In the genomic region with DNA sequence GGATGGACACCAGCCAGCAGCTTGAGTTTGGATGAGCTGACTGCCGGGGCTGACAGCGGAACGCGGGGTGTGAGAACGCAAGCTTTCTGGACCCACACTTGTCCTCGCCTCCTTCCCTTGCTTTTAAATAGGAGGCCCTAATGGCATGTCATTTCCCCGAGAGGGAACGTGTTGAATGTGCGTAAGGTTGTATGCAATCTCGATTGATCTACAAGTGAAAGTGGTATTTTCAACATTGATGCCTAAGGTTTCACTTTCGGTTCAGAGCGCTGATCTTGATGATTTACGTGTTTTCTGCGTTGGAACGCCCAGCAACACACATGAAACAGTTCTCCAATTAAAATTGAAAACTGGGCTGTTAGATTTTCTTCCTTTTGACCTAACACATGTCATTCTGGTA, we compare ENCODE assay signal across 8 mouse cellular contexts. TPM values are rescaled to one million over a fixed set of nuclear protein-coding genes. Genes with fewer than 3 reads are reported as not detected.
DNase-seq lines count a peak whose midpoint lies in the region; ATAC-seq and TF ChIP-seq lines count a peak whose summit lies in the region.

No protein-coding gene starts in this region.

- TF ChIP-seq CTCF in E14TG2a.4 (conservative IDR thresholded peaks at IDR 0.05; ENCODE audit: low read length): no peak
- no peak for TF ChIP-seq CTCF in midbrain, postnatal 0 days (IDR thresholded peaks at IDR 0.05)

- peak overlapping the region; percentile 90 for H3K27ac ChIP-seq in heart, embryonic 13.5 days (replicated peaks)
- peak overlapping the region; percentile 95 for H3K27ac ChIP-seq in embryonic facial prominence, embryonic 15.5 days (replicated peaks)
- H3K27ac ChIP-seq in intestine, embryonic 15.5 days: peak overlapping the region; percentile 88
- peak overlapping the region; percentile 89 for H3K27ac ChIP-seq in midbrain, postnatal 0 days (ENCODE audit: low read depth, low read length)

- no peak for ATAC-seq in heart, embryonic 13.5 days (ENCODE audit: extremely low read depth, insufficient number of reproducible peaks, low FRiP score, low TSS enrichment)
- ATAC-seq in embryonic facial prominence, embryonic 15.5 days (ENCODE audit: insufficient number of reproducible peaks, low FRiP score, low TSS enrichment, low read depth): no peak
- peak; percentile 17; the same call in 1 of the 2 replicates for ATAC-seq in intestine, embryonic 15.5 days
- ATAC-seq in midbrain, postnatal 0 days (ENCODE audit: low FRiP score): 0 out of 2 replicates have a peak, but pooled peaks have one; percentile 1

- no peaks in the 10 kb centered on the region for H3K9me3 ChIP-seq in heart, embryonic 13.5 days
- H3K9me3 ChIP-seq in E14TG2a.4 (ENCODE audit: low read length): no peaks in the 10 kb centered on the region
- H3K9me3 ChIP-seq in embryonic facial prominence, embryonic 15.5 days (replicated peaks): no peaks in the 10 kb centered on the region
- H3K9me3 ChIP-seq in intestine, embryonic 15.5 days: no peaks in the 10 kb centered on the region
- no peaks in the 10 kb centered on the region for H3K9me3 ChIP-seq in midbrain, postnatal 0 days (ENCODE audit: low read length)

- H3K4me2 ChIP-seq in heart, embryonic 13.5 days: peak overlapping the region; percentile 81
- H3K4me2 ChIP-seq in embryonic facial prominence, embryonic 15.5 days (replicated peaks): peak overlapping the region; percentile 70
- H3K4me2 ChIP-seq in intestine, embryonic 15.5 days (replicated peaks): peak overlapping the region; percentile 52
- peak overlapping the region; percentile 53 for H3K4me2 ChIP-seq in midbrain, postnatal 0 days (ENCODE audit: low read depth, low read length, poor library complexity, severe bottlenecking)

- H3K36me3 ChIP-seq in heart, embryonic 13.5 days: peaks cover 24% of the 10 kb centered on the region
- H3K36me3 ChIP-seq in E14TG2a.4 (ENCODE audit: insufficient read depth, low read length): peaks cover 29% of the 10 kb centered on the region
- H3K36me3 ChIP-seq in embryonic facial prominence, embryonic 15.5 days: peaks cover 19% of the 10 kb centered on the region
- H3K36me3 ChIP-seq in intestine, embryonic 15.5 days: peaks cover 14% of the 10 kb centered on the region; the same call in 1 of the 2 replicates
- H3K36me3 ChIP-seq in midbrain, postnatal 0 days (ENCODE audit: insufficient read depth, low read length): peaks cover 14% of the 10 kb centered on the region; the same call in 1 of the 2 replicates

- no peak for DNase-seq in heart, postnatal 4 days
- no peak for DNase-seq in midbrain, postnatal 0 days (ENCODE audit: low spot score)
- DNase-seq in layer of hippocampus, adult 9-11 months: no peak
- no peak for DNase-seq in Muller cell, postnatal 12 days (ENCODE audit: inconsistent ontology term)

- H3K9ac ChIP-seq in heart, embryonic 13.5 days: peak overlapping the region; percentile 91
- H3K9ac ChIP-seq in embryonic facial prominence, embryonic 15.5 days: peak overlapping the region; percentile 82
- peak overlapping the region; percentile 81 for H3K9ac ChIP-seq in intestine, embryonic 15.5 days
- H3K9ac ChIP-seq in midbrain, postnatal 0 days (replicated peaks; ENCODE audit: low read length, poor library complexity, severe bottlenecking): peak overlapping the region; percentile 77

- H3K4me3 ChIP-seq in heart, embryonic 13.5 days: peak overlapping the region; percentile 92
- peak overlapping the region; percentile 85 for H3K4me3 ChIP-seq in E14TG2a.4 (replicated peaks; ENCODE audit: low read length)
- peak overlapping the region; percentile 98 for H3K4me3 ChIP-seq in embryonic facial prominence, embryonic 15.5 days (replicated peaks)
- H3K4me3 ChIP-seq in intestine, embryonic 15.5 days (replicated peaks): peak overlapping the region; percentile 85
- peak overlapping the region; percentile 69 for H3K4me3 ChIP-seq in midbrain, postnatal 0 days (ENCODE audit: low read depth, low read length)

- peaks cover 25% of the 10 kb centered on the region for H3K4me1 ChIP-seq in heart, embryonic 13.5 days
- peaks cover 22% of the 10 kb centered on the region for H3K4me1 ChIP-seq in E14TG2a.4 (replicated peaks; ENCODE audit: low read depth, low read length)
- H3K4me1 ChIP-seq in embryonic facial prominence, embryonic 15.5 days: peaks cover 18% of the 10 kb centered on the region
- H3K4me1 ChIP-seq in intestine, embryonic 15.5 days (replicated peaks): 0 out of 2 replicates have a peak, but pooled peaks cover 5% of the 10 kb centered on the region
- H3K4me1 ChIP-seq in midbrain, postnatal 0 days (ENCODE audit: insufficient read depth, low read length): no peaks in the 10 kb centered on the region

- H3K27me3 ChIP-seq in heart, embryonic 13.5 days (replicated peaks): no peaks in the 10 kb centered on the region
- H3K27me3 ChIP-seq in E14TG2a.4 (ENCODE audit: insufficient read depth, low read length): no peaks in the 10 kb centered on the region
- H3K27me3 ChIP-seq in embryonic facial prominence, embryonic 15.5 days: no peaks in the 10 kb centered on the region
- H3K27me3 ChIP-seq in intestine, embryonic 15.5 days (replicated peaks): no peaks in the 10 kb centered on the region
- no peaks in the 10 kb centered on the region for H3K27me3 ChIP-seq in midbrain, postnatal 0 days (ENCODE audit: insufficient read depth, low read length)

- 0% methylated on average over 15 of the region's 15 CpGs for WGBS in heart, embryonic 13.5 days
- under 1% methylated on average over 15 of the region's 15 CpGs for WGBS in embryonic facial prominence, embryonic 15.5 days
- 0% methylated on average over 15 of the region's 15 CpGs for WGBS in intestine, embryonic 15.5 days
- 1% methylated on average over 15 of the region's 15 CpGs for WGBS in midbrain, postnatal 0 days

RNA-seq across cellular contexts. Expression of a gene that starts 0.8 kb away (rescaled TPM):
- polyA plus RNA-seq in heart, embryonic 13.5 days (2015; fragmentation: Nextera tagmentation; extraction: Ambion mirVana): 24.7 and 25.2 TPM in 2 replicates
- total RNA-seq in heart, postnatal 4 days (2021): 10 to 100 TPM; 24.5 to 24.6 TPM
- 31.5 and 34.4 TPM in 2 replicates for polyA plus RNA-seq in embryonic facial prominence, embryonic 15.5 days (2015; fragmentation: Nextera tagmentation; extraction: Ambion mirVana)
- polyA plus RNA-seq in intestine, embryonic 15.5 days (2015; fragmentation: Nextera tagmentation; extraction: Ambion mirVana): 26.8 and 29.0 TPM in 2 replicates
- 44.9 and 45.3 TPM in 2 replicates for total RNA-seq in midbrain, postnatal 0 days (2014; rRNA removed)
- 45.1 and 45.9 TPM in 2 replicates for polyA plus RNA-seq in midbrain, postnatal 0 days (2015; fragmentation: Nextera tagmentation; extraction: Ambion mirVana)

RNA-seq across cellular contexts. Expression of a gene that starts 44.4 kb away (rescaled TPM):
- 7.7 and 7.9 TPM in 2 replicates for polyA plus RNA-seq in heart, embryonic 13.5 days (2015; fragmentation: Nextera tagmentation; extraction: Ambion mirVana)
- total RNA-seq in heart, postnatal 4 days (2021): 1 to 10 TPM; 2.8 to 3.5 TPM
- 31.3 and 35.9 TPM in 2 replicates for polyA plus RNA-seq in embryonic facial prominence, embryonic 15.5 days (2015; fragmentation: Nextera tagmentation; extraction: Ambion mirVana)
- 10.6 and 11.6 TPM in 2 replicates for polyA plus RNA-seq in intestine, embryonic 15.5 days (2015; fragmentation: Nextera tagmentation; extraction: Ambion mirVana)
- total RNA-seq in midbrain, postnatal 0 days (2014; rRNA removed): 13.4 and 16.5 TPM in 2 replicates
- 6.7 and 7.0 TPM in 2 replicates for polyA plus RNA-seq in midbrain, postnatal 0 days (2015; fragmentation: Nextera tagmentation; extraction: Ambion mirVana)

Comparison
In these comparisons a context has a peak if more than half of its experiments do, and no peak if none do; other contexts are left out.
1. ATAC-seq: peak in intestine, embryonic 15.5 days (single experiment) and midbrain, postnatal 0 days (single experiment); none in heart, embryonic 13.5 days (single experiment) and embryonic facial prominence, embryonic 15.5 days (single experiment).
2. Peak in every context shown above with its lines, with median percentiles within 50 percentile points of each other: H3K27ac ChIP-seq, H3K4me2 ChIP-seq, H3K4me3 ChIP-seq and H3K9ac ChIP-seq.